Mouse (Mus musculus) C2C12 (cell line): ENCODE data around the gene Tob2. TPM values are rescaled to one million over a fixed set of nuclear protein-coding genes. Genes with fewer than 3 reads are reported as not detected.

Experiments
- H3K27me3 ChIP-seq: one replicate; pipeline ENCODE4 v1.6.1; 2011; ENCODE audit not compliant: control insufficient read depth, insufficient read depth, insufficient read length
- H3K36me3 ChIP-seq: one replicate; pipeline ENCODE4 v1.6.1; 2011; ENCODE audit not compliant: control insufficient read depth, insufficient read depth
- H3K4me3 ChIP-seq: one replicate; pipeline ENCODE4 v1.5.1; 2011; ENCODE audit warnings: mild to moderate bottlenecking, control low read depth; ENCODE audit not compliant: poor library complexity, insufficient read depth, severe bottlenecking
- H3K79me2 ChIP-seq: one replicate; pipeline ENCODE4 v1.6.1; 2011; ENCODE audit not compliant: control insufficient read depth, insufficient read depth
- H3K79me3 ChIP-seq: one replicate; pipeline ENCODE4 v1.6.1; 2011; ENCODE audit warnings: low read depth, control low read depth
- H3ac ChIP-seq: one replicate; pipeline ENCODE3; 2011; ENCODE audit warnings: low read depth; ENCODE audit not compliant: control insufficient read depth, insufficient read length
- CEBPB ChIP-seq: IDR thresholded peaks from one replicate; pipeline ENCODE4 v1.6.1; 2011; ENCODE audit warnings: low read depth, mild to moderate bottlenecking, control low read depth, moderate library complexity
- CTCF ChIP-seq: IDR thresholded peaks from one replicate; pipeline ENCODE4 v1.5.1; 2011; ENCODE audit not compliant: control insufficient read depth, insufficient read depth, insufficient read length
- FOSL1 ChIP-seq: IDR thresholded peaks from one replicate; pipeline ENCODE4 v1.8.0; 2011; ENCODE audit warnings: mild to moderate bottlenecking, low read length; ENCODE audit not compliant: poor library complexity, insufficient read depth, severe bottlenecking
- MAX ChIP-seq: IDR thresholded peaks from one replicate; pipeline ENCODE4 v1.6.1; 2011; ENCODE audit warnings: mild to moderate bottlenecking, control low read depth
- MYOD1 ChIP-seq: IDR thresholded peaks from one replicate; pipeline ENCODE4 v1.6.1; 2011; ENCODE audit warnings: low read depth; ENCODE audit not compliant: control insufficient read depth, insufficient read length
- MYOG ChIP-seq: IDR thresholded peaks from one replicate; pipeline ENCODE4 v1.6.1; 2011; ENCODE audit not compliant: control insufficient read depth, insufficient read length; ENCODE audit errors: extremely low read depth
- USF1 ChIP-seq: IDR thresholded peaks from one replicate; pipeline ENCODE4 v1.6.1; 2011; ENCODE audit warnings: low read depth, mild to moderate bottlenecking, control low read depth, moderate library complexity
- polyA plus RNA-seq: library from polyadenylated mRNA; unstranded; fragments of >200 nt; fragmentation: generic; extraction: Trizol; gene quantifications from one replicate; pipeline ENCODE4 v1.2.1, GENCODE M21; 2012; ENCODE audit warnings: missing spikeins

Gene Tob2
- polyA plus RNA-seq, 1 experiment, result 37.5 TPM

DNA sequence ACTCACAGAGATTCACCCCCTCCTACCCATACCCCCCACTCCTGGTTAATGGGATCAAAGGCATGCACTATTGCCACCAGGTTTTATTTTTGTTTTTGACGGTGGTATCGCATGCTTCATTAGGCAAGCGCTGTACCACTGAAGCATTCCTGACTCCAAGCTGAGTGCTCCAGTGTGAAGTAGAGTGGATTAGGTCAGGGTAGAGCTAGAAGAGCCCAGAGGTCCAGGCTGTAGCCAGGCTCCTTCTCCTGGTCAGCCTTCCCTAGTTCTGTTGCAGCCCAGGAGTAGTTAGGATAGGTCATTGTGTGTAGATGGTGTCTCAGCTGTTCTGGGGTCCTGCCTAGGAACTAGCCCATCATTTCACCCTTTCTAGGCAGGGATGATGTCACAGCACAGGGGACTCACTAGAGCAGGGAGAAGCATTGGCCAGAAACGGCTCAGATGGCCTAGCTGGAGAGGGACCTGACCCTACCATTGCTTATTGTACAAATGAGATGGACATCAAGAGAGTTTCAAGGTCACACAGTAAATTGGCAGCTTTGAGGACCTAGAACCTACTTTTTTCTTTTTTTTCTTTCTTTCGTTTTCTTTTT is 13.5 kb downstream of the Tob2 start:
- Histone ChIP-seq H3ac (no peak overlapping the region), H3K4me3 (no peak overlapping the region), H3K79me3 (peaks cover 3% of the 10 kb centered on the region), H3K79me2 (peaks cover 28% of the 10 kb centered on the region), H3K27me3 (no peaks in the 10 kb centered on the region), H3K36me3 (peaks cover 28% of the 10 kb centered on the region)
- TF ChIP-seq FOSL1 (no peak), CTCF (no peak), MYOG (no peak), USF1 (no peak), MYOD1 (no peak), CEBPB (no peak), MAX (no peak)

DNA sequence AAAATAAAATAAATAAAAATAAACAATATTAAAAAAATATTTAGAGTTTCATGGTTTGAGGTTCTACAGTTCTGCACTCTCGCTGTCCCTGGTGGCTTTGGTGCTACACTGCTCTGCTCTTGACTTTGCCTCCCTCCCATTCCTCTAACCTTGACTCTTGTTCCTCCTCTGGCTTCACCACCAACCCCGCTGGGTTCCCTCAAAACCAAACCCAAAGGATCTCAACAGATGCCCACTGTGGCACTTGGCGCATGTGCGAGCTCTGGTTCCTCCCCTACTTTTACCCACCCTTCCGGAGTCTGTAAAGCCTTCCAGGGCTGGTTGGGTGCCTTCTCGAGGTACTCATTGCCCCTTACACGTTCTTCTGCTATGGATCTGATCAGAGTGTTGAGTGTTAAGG is 16.3 kb downstream of the Tob2 start:
- no peak overlapping the region for H3K4me3 ChIP-seq
- peaks cover 2% of the 10 kb centered on the region for H3K79me2 ChIP-seq
- TF ChIP-seq MAX (no peak), MYOG (no peak), MYOD1 (no peak)
- no peaks in the 10 kb centered on the region for H3K27me3 ChIP-seq
- no peaks in the 10 kb centered on the region for H3K79me3 ChIP-seq
- H3K36me3 ChIP-seq, result peaks cover 4% of the 10 kb centered on the region
- no peak overlapping the region for H3ac ChIP-seq

DNA sequence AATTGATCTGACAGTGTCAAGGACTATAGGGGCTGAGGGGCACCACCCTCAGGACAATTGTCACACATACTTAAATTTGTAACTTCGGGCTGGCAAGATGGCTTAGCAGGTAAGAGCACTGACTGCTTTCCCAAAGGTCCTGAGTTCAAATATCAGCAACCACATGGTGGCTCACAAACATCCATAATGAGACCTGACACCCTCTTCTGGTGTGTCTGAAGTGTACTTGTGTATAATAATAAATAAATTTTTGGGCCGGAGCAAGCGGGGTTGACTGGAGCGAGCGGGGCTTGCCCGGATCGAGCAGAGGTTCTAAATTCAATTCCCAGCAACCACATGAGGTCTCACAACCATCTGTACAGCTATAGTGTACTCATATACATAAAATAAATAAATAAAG is 18.3 kb downstream of the Tob2 start:
- Histone ChIP-seq H3K79me2 (no peaks in the 10 kb centered on the region), H3K4me3 (no peak overlapping the region), H3K36me3 (no peaks in the 10 kb centered on the region), H3K27me3 (no peaks in the 10 kb centered on the region), H3ac (no peak overlapping the region), H3K79me3 (no peaks in the 10 kb centered on the region)
- TF ChIP-seq CEBPB, result no peak
- no peak for TF ChIP-seq FOSL1
- TF ChIP-seq USF1, result no peak
- no peak for TF ChIP-seq CTCF

DNA sequence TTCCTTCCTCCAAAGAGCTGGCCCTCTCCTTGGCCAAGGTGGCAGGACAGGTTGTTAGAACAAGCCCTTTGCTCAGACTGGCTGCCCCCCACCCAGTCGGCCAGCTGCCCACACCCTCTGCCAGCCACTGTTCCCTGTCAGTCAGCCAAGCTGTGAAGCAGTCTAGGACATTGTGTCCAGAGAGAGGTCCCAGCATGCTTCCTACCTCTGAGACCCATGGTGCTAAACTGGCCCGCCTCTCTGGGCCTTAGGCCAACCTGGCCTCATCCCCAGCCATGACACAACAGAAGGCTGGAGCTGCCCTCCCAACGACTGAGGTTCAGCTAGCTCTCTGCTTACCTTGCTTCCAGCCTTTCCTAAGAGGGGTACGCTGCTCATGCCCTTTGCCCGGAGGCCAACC is 19.0 kb downstream of the Tob2 start:
- TF ChIP-seq MAX (peak; percentile 21), MYOG (no peak), CTCF (no peak), USF1 (no peak), FOSL1 (no peak), MYOD1 (no peak)
- Histone ChIP-seq H3K79me3 (no peaks in the 10 kb centered on the region), H3ac (no peak overlapping the region), H3K4me3 (no peak overlapping the region), H3K79me2 (no peaks in the 10 kb centered on the region), H3K27me3 (no peaks in the 10 kb centered on the region), H3K36me3 (no peaks in the 10 kb centered on the region)

DNA sequence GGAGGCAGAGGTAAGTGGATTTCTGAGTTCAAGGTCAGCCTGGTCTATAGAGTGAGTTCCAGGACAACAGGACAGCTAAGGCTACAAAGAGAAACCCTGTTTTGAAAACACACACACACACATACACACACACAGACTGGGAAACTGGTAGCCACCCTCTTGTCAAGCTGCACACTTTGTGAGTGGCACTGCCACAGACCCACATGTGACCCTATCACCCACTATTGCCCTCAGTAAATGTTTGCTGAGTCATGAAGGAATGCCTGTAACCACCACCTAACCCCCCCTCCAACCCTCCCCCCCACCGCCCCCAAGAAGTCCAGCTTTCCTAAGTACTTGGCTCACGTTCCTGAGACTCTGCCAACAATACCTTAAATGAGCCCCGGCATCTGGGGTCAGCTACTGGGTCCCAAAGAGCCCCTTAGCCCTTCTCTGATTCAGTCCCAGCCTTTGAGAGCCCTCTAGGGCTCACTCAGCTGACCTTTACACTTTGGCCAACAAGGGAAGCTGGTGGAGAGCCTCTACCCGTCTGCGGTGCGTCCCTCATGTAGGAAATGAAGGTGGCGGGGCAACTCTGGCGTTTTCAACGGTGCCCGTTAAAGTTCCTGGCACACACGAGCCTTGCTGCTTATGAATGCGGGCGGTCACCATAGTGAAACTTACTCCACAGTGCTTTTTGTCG is 19.9 kb downstream of the Tob2 start:
- Histone ChIP-seq H3K36me3 (no peaks in the 10 kb centered on the region), H3K4me3 (no peak overlapping the region), H3ac (no peak overlapping the region), H3K79me3 (no peaks in the 10 kb centered on the region), H3K79me2 (no peaks in the 10 kb centered on the region), H3K27me3 (no peaks in the 10 kb centered on the region)
- no peak for TF ChIP-seq CEBPB
- TF ChIP-seq USF1, result no peak
- TF ChIP-seq FOSL1, result no peak
- TF ChIP-seq MAX, result no peak
- no peak for TF ChIP-seq MYOG
- TF ChIP-seq CTCF, result no peak
- TF ChIP-seq MYOD1, result no peak
